Mouse (Mus musculus) lung, adult 2 months (tissue): ENCODE results near the gene Nup214.

Experiments used
- CTCF ChIP-seq: fragments of 200-500 bp; IDR thresholded peaks from 2 replicates; pipeline ENCODE4 v1.5.1; 2011; ENCODE audit warnings: mild to moderate bottlenecking, low read length, control low read depth; ENCODE audit not compliant: insufficient read depth
- POLR2A ChIP-seq: fragments of 200-500 bp; IDR thresholded peaks from 2 replicates; pipeline ENCODE4 v1.6.1; 2011; ENCODE audit warnings: low read depth, mild to moderate bottlenecking, control low read depth, low read length, borderline replicate concordance; ENCODE audit errors: extremely low read depth

DNA sequence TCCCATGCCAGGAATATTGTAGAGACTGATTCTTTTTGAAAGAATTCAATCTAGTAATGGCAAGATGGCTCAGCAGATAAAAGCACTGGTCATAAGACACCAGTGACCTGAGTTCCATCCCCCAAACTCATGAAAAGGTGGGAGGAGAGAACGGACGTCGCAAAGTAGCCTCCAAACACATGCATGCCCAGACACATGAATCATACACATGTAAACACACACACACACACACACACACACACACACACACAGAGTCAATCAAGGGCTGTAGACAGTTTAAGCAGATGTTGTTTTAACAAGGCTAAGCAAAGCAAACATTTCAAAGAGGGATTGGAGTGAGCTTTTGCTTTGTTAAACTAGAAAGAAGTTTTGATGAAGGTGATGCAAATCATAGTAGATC, 10.0 kb upstream of the Nup214 start:
- TF ChIP-seq CTCF, result no peak
- no peak for TF ChIP-seq POLR2A
